Comparison of ENCODE assay signal across 9 mouse cellular contexts in the genomic region with DNA sequence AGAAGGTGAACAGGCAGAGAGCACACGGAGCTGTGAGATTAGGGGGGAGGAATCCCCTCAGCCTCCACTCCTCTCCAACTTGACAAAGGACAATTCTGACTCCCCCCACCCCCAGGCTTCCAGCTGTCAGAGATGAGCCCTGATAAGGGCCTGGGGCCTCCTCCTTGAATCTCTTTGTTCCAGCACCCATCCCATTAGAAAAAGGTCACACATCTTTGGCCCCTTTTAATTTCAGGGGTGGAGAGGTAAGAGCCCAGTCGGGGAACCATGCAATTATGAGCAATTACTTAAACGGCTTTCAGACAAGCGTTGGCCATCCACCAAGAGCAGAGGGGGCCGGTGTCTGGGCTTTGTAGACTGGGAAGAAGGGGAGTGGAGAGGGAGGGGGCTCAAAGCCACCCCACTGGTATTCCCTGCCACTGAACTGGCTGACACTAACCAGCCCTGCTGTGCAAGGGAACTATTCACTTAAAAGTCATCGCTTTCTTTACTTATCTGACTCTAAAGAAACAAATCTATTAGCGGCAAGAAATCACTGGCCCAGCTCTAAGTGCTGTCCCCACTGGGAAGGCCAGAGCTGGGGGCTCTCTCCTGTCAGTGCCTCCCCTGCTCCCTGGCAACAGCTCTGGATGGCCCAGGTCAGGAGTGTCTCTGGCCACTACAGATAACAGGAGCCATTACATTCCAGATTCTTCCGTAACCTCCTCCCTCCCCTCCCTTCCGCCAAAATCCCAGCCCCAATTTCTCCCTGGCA.
A peak's percentile ranks its signal among the peaks of the same experiment; 100 is the strongest.
DNase-seq lines count a peak whose midpoint lies in the region; ATAC-seq and TF ChIP-seq lines count a peak whose summit lies in the region.
"Had no signal": no experiment of that assay in that cellular context is flagged by ENCODE, and none has a peak within 500 bp of the region (broad histone marks: within the 10 kb centered on the region; RNA-seq: fewer than 3 reads in every experiment).

No protein-coding gene starts in this region.

- no peak overlapping the region for H3K9ac ChIP-seq in intestine, embryonic 14.5 days (ENCODE audit: low read length)
- H3K9ac ChIP-seq in intestine, postnatal 0 days (ENCODE audit: low read depth, low read length) = no peak overlapping the region
- no peak overlapping the region for H3K9ac ChIP-seq in hindbrain, postnatal 0 days (replicated peaks; ENCODE audit: low read length)

- H3K36me3 ChIP-seq in intestine, embryonic 14.5 days (ENCODE audit: control insufficient read depth, insufficient read depth, low read length) = no peaks in the 10 kb centered on the region
- H3K36me3 ChIP-seq in intestine, postnatal 0 days (ENCODE audit: control insufficient read depth, insufficient read depth) = no peaks in the 10 kb centered on the region
- no peaks in the 10 kb centered on the region for H3K36me3 ChIP-seq in embryonic facial prominence, embryonic 10.5 days (replicated peaks)
- no peaks in the 10 kb centered on the region for H3K36me3 ChIP-seq in hindbrain, postnatal 0 days (ENCODE audit: insufficient read depth, low read length)

- peak; percentile 63 for DNase-seq in intestine, embryonic 14.5 days (ENCODE audit: low spot score)
- peak; percentile 73 for DNase-seq in embryonic facial prominence, embryonic 10.5 days (ENCODE audit: low spot score)
- no peak for DNase-seq in hindbrain, postnatal 0 days (ENCODE audit: low spot score)
- DNase-seq in neural tube, embryonic 10.5 days (ENCODE audit: extremely low spot score, low spot score) = peak; percentile 40
- DNase-seq in spleen, postnatal 10 days (ENCODE audit: low spot score in 2 of 2) = no peak
- no peak for DNase-seq in left cerebral cortex, postnatal 36 days (ENCODE audit: low spot score in 2 of 2)

- ATAC-seq in intestine, embryonic 14.5 days (replicated peaks; ENCODE audit: low FRiP score, low TSS enrichment, low read depth) = peak; percentile 58
- ATAC-seq in intestine, postnatal 0 days = no peak
- ATAC-seq in hindbrain, postnatal 0 days = peak; percentile 65; the same call in 1 of the 2 replicates
- no peak for ATAC-seq in cerebellum, adult (ENCODE audit: insufficient number of reproducible peaks, low FRiP score, low TSS enrichment)
- ATAC-seq: lung, postnatal 0 days had no signal

- H3K4me1 ChIP-seq in intestine, embryonic 14.5 days (replicated peaks; ENCODE audit: control insufficient read depth, insufficient read depth, low read length) = peaks cover 8% of the 10 kb centered on the region
- 0 out of 2 replicates have a peak, but pooled peaks cover 3% of the 10 kb centered on the region for H3K4me1 ChIP-seq in intestine, postnatal 0 days (replicated peaks; ENCODE audit: control insufficient read depth, insufficient read depth, low read length)
- H3K4me1 ChIP-seq in embryonic facial prominence, embryonic 10.5 days = peaks cover 50% of the 10 kb centered on the region
- peaks cover 6% of the 10 kb centered on the region for H3K4me1 ChIP-seq in hindbrain, postnatal 0 days (ENCODE audit: insufficient read depth, low read length)

- H3K27me3 ChIP-seq in intestine, embryonic 14.5 days (replicated peaks; ENCODE audit: control insufficient read depth, insufficient read depth, low read length) = no peaks in the 10 kb centered on the region
- H3K27me3 ChIP-seq in intestine, postnatal 0 days (replicated peaks; ENCODE audit: control insufficient read depth, insufficient read depth, low read length) = no peaks in the 10 kb centered on the region
- H3K27me3 ChIP-seq in embryonic facial prominence, embryonic 10.5 days (replicated peaks; ENCODE audit: low read depth, poor library complexity, severe bottlenecking) = peaks cover 50% of the 10 kb centered on the region
- H3K27me3 ChIP-seq in hindbrain, postnatal 0 days (ENCODE audit: insufficient read depth, low read length) = 0 out of 2 replicates have a peak, but pooled peaks cover 4% of the 10 kb centered on the region

- WGBS in intestine, embryonic 14.5 days = 10% methylated on average over 9 of the region's 9 CpGs
- WGBS in intestine, postnatal 0 days = 27% methylated on average over 9 of the region's 9 CpGs
- WGBS in embryonic facial prominence, embryonic 10.5 days = 5% methylated on average over 9 of the region's 9 CpGs
- 9% methylated on average over 9 of the region's 9 CpGs for WGBS in hindbrain, postnatal 0 days

- no peak overlapping the region for H3K4me2 ChIP-seq in intestine, embryonic 14.5 days (ENCODE audit: low read length)
- H3K4me2 ChIP-seq in intestine, postnatal 0 days (replicated peaks; ENCODE audit: low read depth) = no peak overlapping the region
- no peak overlapping the region for H3K4me2 ChIP-seq in hindbrain, postnatal 0 days (ENCODE audit: low read depth, low read length)

- no peak for TF ChIP-seq CTCF in intestine, postnatal 0 days (IDR thresholded peaks at IDR 0.05; ENCODE audit: low read depth)
- TF ChIP-seq CTCF in hindbrain, postnatal 0 days (IDR thresholded peaks at IDR 0.05; ENCODE audit: low read depth) = no peak

- no peak overlapping the region for H3K4me3 ChIP-seq in intestine, embryonic 14.5 days (ENCODE audit: low read depth, low read length)
- H3K4me3 ChIP-seq in intestine, postnatal 0 days (ENCODE audit: low read depth, low read length) = no peak overlapping the region
- H3K4me3 ChIP-seq in embryonic facial prominence, embryonic 10.5 days = no peak overlapping the region; the same call in 1 of the 2 replicates
- H3K4me3 ChIP-seq in hindbrain, postnatal 0 days (ENCODE audit: low read length) = no peak overlapping the region

- peak overlapping the region; percentile 8; the same call in 1 of the 2 replicates for H3K27ac ChIP-seq in intestine, embryonic 14.5 days (ENCODE audit: low read depth)
- H3K27ac ChIP-seq in intestine, postnatal 0 days (ENCODE audit: low read depth, low read length) = no peak overlapping the region
- peak overlapping the region; percentile 61 for H3K27ac ChIP-seq in embryonic facial prominence, embryonic 10.5 days (replicated peaks)
- no peak overlapping the region for H3K27ac ChIP-seq in hindbrain, postnatal 0 days

- H3K9me3 ChIP-seq in intestine, embryonic 14.5 days (ENCODE audit: control insufficient read depth, low read length) = no peaks in the 10 kb centered on the region
- no peaks in the 10 kb centered on the region for H3K9me3 ChIP-seq in intestine, postnatal 0 days (ENCODE audit: control insufficient read depth)
- H3K9me3 ChIP-seq in embryonic facial prominence, embryonic 10.5 days = no peaks in the 10 kb centered on the region
- no peaks in the 10 kb centered on the region for H3K9me3 ChIP-seq in hindbrain, postnatal 0 days (ENCODE audit: low read length)

- intact Hi-C loops in left cerebral cortex, postnatal 36 days (cut with DNase I) = no loop called here

Comparison
In these comparisons a context has a peak if more than half of its experiments do, and no peak if none do; other contexts are left out.
1. ATAC-seq: peak in intestine, embryonic 14.5 days (single experiment) and hindbrain, postnatal 0 days (single experiment); none in intestine, postnatal 0 days (single experiment) and cerebellum, adult (single experiment).
2. H3K27ac ChIP-seq: peak in intestine, embryonic 14.5 days (single experiment) and embryonic facial prominence, embryonic 10.5 days (single experiment); none in intestine, postnatal 0 days (single experiment) and hindbrain, postnatal 0 days (single experiment).
3. DNase-seq: peak in intestine, embryonic 14.5 days (single experiment), embryonic facial prominence, embryonic 10.5 days (single experiment) and neural tube, embryonic 10.5 days (single experiment); none in hindbrain, postnatal 0 days (single experiment), spleen, postnatal 10 days (0 of 2) and left cerebral cortex, postnatal 36 days (0 of 2).